Mouse (Mus musculus): Measurements from ENCODE around the gene Gm10306. TPM values are rescaled to one million over a fixed set of nuclear protein-coding genes. Genes with fewer than 3 reads are reported as not detected.

Gm10306 gene
- polyA plus RNA-seq, 1 experiment = not detected

DNA sequence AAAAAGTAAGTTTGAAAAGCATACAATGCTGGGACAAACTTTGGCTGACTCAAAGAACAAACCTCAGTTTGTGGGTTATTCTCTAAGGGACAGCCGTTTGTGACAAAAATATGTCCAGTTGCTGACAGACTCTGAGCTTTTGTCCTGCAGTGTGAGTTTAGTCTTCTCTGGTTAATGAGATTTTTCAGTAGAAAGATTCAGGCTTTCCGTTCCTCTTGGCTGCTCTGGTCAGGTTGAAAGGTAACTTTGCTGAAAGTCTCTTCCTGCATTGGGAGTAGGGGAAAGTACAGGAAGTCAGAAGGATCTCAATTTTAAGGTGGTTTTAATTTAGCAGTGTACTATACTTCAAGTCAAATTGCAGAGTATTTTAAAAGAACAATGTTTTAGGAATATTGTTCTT is 49.2 kb downstream of the Gm10306 start:
- WGBS = 91% methylated on average over 2 of the region's 2 CpGs
- H3K4me3 ChIP-seq (ENCODE audit: low read depth, low read length) = no peak overlapping the region
- H3K27me3 ChIP-seq (ENCODE audit: control insufficient read depth, insufficient read depth, low read length) = no peaks in the 10 kb centered on the region
- no peaks in the 10 kb centered on the region for H3K36me3 ChIP-seq (ENCODE audit: control insufficient read depth, insufficient read depth, low read length)
- no peaks in the 10 kb centered on the region for H3K4me1 ChIP-seq (ENCODE audit: control insufficient read depth, insufficient read depth, insufficient read length, low read length)
- TF ChIP-seq POLR2A (IDR thresholded peaks at IDR 0.05; ENCODE audit: low read depth, low read length) (no peak), CTCF (IDR thresholded peaks at IDR 0.05; ENCODE audit: extremely low read depth, insufficient read length, insufficient replicate concordance, low read depth, low read length) (no peak)
- H3K27ac ChIP-seq (ENCODE audit: insufficient read depth, low read depth, low read length) = no peak overlapping the region

Other genes starting within 250 kb of the Gm10306 start
- gene Caap1, start 250 bp downstream of the Gm10306 start, polyA plus RNA-seq (2012; rRNA removed) = 2.5 and 4.6 TPM in 2 replicates
- 25.3 and 46.0 TPM in 2 replicates for gene Plaa, start 46.7 kb downstream of the Gm10306 start, polyA plus RNA-seq (2012; rRNA removed)
- gene Ift74, start 57.9 kb downstream of the Gm10306 start, polyA plus RNA-seq (2012; rRNA removed) = 0.15 and 0.17 TPM in 2 replicates
- gene Lrrc19, start 93.6 kb downstream of the Gm10306 start, polyA plus RNA-seq (2012; rRNA removed) = 4.0 and 6.8 TPM in 2 replicates
- gene Tek, start 182.7 kb downstream of the Gm10306 start, polyA plus RNA-seq (2012; rRNA removed) = 0.75 and 1.3 TPM in 2 replicates

Data from small intestine, adult 2 months (tissue).